Mouse (Mus musculus): ENCODE measurements at regions not wholly inside any gene's neighbourhood (a gene's known extent, or its start where the extent isn't known, plus 50 kb on each side); places are given as distances from the start of the nearest gene placed in this dataset.

GRCm38 (mm10) chr14:105805362-105805761 lies 91.3 kb downstream of the Spry2 start:
- no peak for ATAC-seq (replicated peaks; ENCODE audit: low FRiP score, low read depth)

GRCm38 (mm10) chr14:105804761-105805160 lies 91.9 kb downstream of the Spry2 start:
- WGBS, result 73% methylated on average over 5 of the region's 5 CpGs
- Histone ChIP-seq H3K4me2 (ENCODE audit: low read length) (no peak overlapping the region), H3K27ac (no peak overlapping the region), H3K36me3 (ENCODE audit: insufficient read depth, low read length) (no peaks in the 10 kb centered on the region), H3K27me3 (ENCODE audit: insufficient read depth, low read length) (no peaks in the 10 kb centered on the region), H3K9ac (ENCODE audit: low read depth, low read length) (no peak overlapping the region), H3K9me3 (replicated peaks; ENCODE audit: low read length) (no peaks in the 10 kb centered on the region), H3K4me3 (replicated peaks; ENCODE audit: low read depth, low read length) (no peak overlapping the region), H3K4me1 (replicated peaks; ENCODE audit: insufficient read depth, low read length) (no peaks in the 10 kb centered on the region; the same call in 1 of the 2 replicates)
- TF ChIP-seq CTCF (IDR thresholded peaks at IDR 0.05; ENCODE audit: low read depth), result no peak
- DNase-seq (ENCODE audit: low spot score) (no peak), ATAC-seq (replicated peaks; ENCODE audit: low FRiP score, low read depth) (no peak)

More at GRCm38 (mm10) chr14:105805362-105805761, 91.3 kb downstream of the Spry2 start:
- Histone ChIP-seq H3K4me3 (replicated peaks; ENCODE audit: low read depth, low read length) (no peak overlapping the region), H3K27ac (no peak overlapping the region), H3K36me3 (ENCODE audit: insufficient read depth, low read length) (no peaks in the 10 kb centered on the region), H3K4me2 (ENCODE audit: low read length) (no peak overlapping the region), H3K9ac (ENCODE audit: low read depth, low read length) (no peak overlapping the region), H3K27me3 (ENCODE audit: insufficient read depth, low read length) (no peaks in the 10 kb centered on the region), H3K4me1 (replicated peaks; ENCODE audit: insufficient read depth, low read length) (no peaks in the 10 kb centered on the region; the same call in 1 of the 2 replicates), H3K9me3 (replicated peaks; ENCODE audit: low read length) (no peaks in the 10 kb centered on the region)
- DNase-seq (ENCODE audit: low spot score), result no peak
- no peak for TF ChIP-seq CTCF (IDR thresholded peaks at IDR 0.05; ENCODE audit: low read depth)
- WGBS, result 56% methylated on average over 5 of the region's 5 CpGs

- Histone ChIP-seq H3K4me1 (replicated peaks; ENCODE audit: insufficient read depth, low read length) (no peaks in the 10 kb centered on the region; the same call in 1 of the 2 replicates), H3K4me2 (ENCODE audit: low read length) (peak overlapping the region; percentile 48), H3K27ac (peak overlapping the region; percentile 55; the same call in 1 of the 2 replicates), H3K9me3 (replicated peaks; ENCODE audit: low read length) (no peaks in the 10 kb centered on the region), H3K4me3 (replicated peaks; ENCODE audit: low read depth, low read length) (no peak overlapping the region), H3K27me3 (ENCODE audit: insufficient read depth, low read length) (no peaks in the 10 kb centered on the region), H3K9ac (ENCODE audit: low read depth, low read length) (no peak overlapping the region), H3K36me3 (ENCODE audit: insufficient read depth, low read length) (no peaks in the 10 kb centered on the region)
- DNase-seq (ENCODE audit: low spot score) (peak; percentile 26), ATAC-seq (replicated peaks; ENCODE audit: low FRiP score, low read depth) (no peak)
- 39% methylated on average over 7 of the region's 7 CpGs for WGBS
- no peak for TF ChIP-seq CTCF (IDR thresholded peaks at IDR 0.05; ENCODE audit: low read depth)
Observed at GRCm38 (mm10) chr14:105803281-105803680, 93.3 kb downstream of the Spry2 start.

- ATAC-seq (replicated peaks; ENCODE audit: low FRiP score, low read depth), result no peak
- H3K27ac ChIP-seq, result peak overlapping the region; percentile 55; the same call in 1 of the 2 replicates
- H3K36me3 ChIP-seq (ENCODE audit: insufficient read depth, low read length), result no peaks in the 10 kb centered on the region
- no peak for DNase-seq (ENCODE audit: low spot score)
- WGBS, result 16% methylated on average over 18 of the region's 18 CpGs
- no peak overlapping the region for H3K9ac ChIP-seq (ENCODE audit: low read depth, low read length)
- no peaks in the 10 kb centered on the region for H3K27me3 ChIP-seq (ENCODE audit: insufficient read depth, low read length)
- no peak for TF ChIP-seq CTCF (IDR thresholded peaks at IDR 0.05; ENCODE audit: low read depth)
- H3K4me3 ChIP-seq (replicated peaks; ENCODE audit: low read depth, low read length), result no peak overlapping the region
- no peaks in the 10 kb centered on the region; the same call in 1 of the 2 replicates for H3K4me1 ChIP-seq (replicated peaks; ENCODE audit: insufficient read depth, low read length)
- H3K9me3 ChIP-seq (replicated peaks; ENCODE audit: low read length), result no peaks in the 10 kb centered on the region
- H3K4me2 ChIP-seq (ENCODE audit: low read length), result peak overlapping the region; percentile 48
Observed at GRCm38 (mm10) chr14:105802529-105803280, 93.9 kb downstream of the Spry2 start.

- Histone ChIP-seq H3K4me2 (ENCODE audit: low read length) (no peak overlapping the region), H3K4me1 (replicated peaks; ENCODE audit: insufficient read depth, low read length) (no peaks in the 10 kb centered on the region; the same call in 1 of the 2 replicates), H3K9me3 (replicated peaks; ENCODE audit: low read length) (no peaks in the 10 kb centered on the region), H3K36me3 (ENCODE audit: insufficient read depth, low read length) (no peaks in the 10 kb centered on the region), H3K4me3 (replicated peaks; ENCODE audit: low read depth, low read length) (no peak overlapping the region), H3K27ac (no peak overlapping the region), H3K9ac (ENCODE audit: low read depth, low read length) (no peak overlapping the region), H3K27me3 (ENCODE audit: insufficient read depth, low read length) (no peaks in the 10 kb centered on the region)
- no peak for ATAC-seq (replicated peaks; ENCODE audit: low FRiP score, low read depth)
- 69% methylated on average over 13 of the region's 13 CpGs for WGBS
- no peak for TF ChIP-seq CTCF (IDR thresholded peaks at IDR 0.05; ENCODE audit: low read depth)
- no peak for DNase-seq (ENCODE audit: low spot score)
Observed at GRCm38 (mm10) chr14:105800142-105800925, 96.3 kb downstream of the Spry2 start.

GRCm38 (mm10) chr14:105799401-105799861 lies 97.2 kb downstream of the Spry2 start:
- no peak overlapping the region for H3K4me2 ChIP-seq (ENCODE audit: low read length)
- DNase-seq (ENCODE audit: low spot score), result no peak
- ATAC-seq (replicated peaks; ENCODE audit: low FRiP score, low read depth), result no peak
- no peak overlapping the region for H3K27ac ChIP-seq
- 44% methylated on average over 3 of the region's 3 CpGs for WGBS
- no peak for TF ChIP-seq CTCF (IDR thresholded peaks at IDR 0.05; ENCODE audit: low read depth)
- no peak overlapping the region for H3K9ac ChIP-seq (ENCODE audit: low read depth, low read length)
- H3K4me3 ChIP-seq (replicated peaks; ENCODE audit: low read depth, low read length), result no peak overlapping the region
- no peaks in the 10 kb centered on the region for H3K36me3 ChIP-seq (ENCODE audit: insufficient read depth, low read length)
- H3K27me3 ChIP-seq (ENCODE audit: insufficient read depth, low read length), result no peaks in the 10 kb centered on the region
- H3K4me1 ChIP-seq (replicated peaks; ENCODE audit: insufficient read depth, low read length), result no peaks in the 10 kb centered on the region; the same call in 1 of the 2 replicates
- H3K9me3 ChIP-seq (replicated peaks; ENCODE audit: low read length), result no peaks in the 10 kb centered on the region
